Mouse (Mus musculus): ENCODE results near the gene Arrdc1. TPM values are rescaled to one million over a fixed set of nuclear protein-coding genes. Genes with fewer than 3 reads are reported as not detected.
"Not testable (repeated sequence)": the region's sequence is repeated elsewhere in the genome, so short reads cannot be mapped to it uniquely, and the experiment has no call there.

The Arrdc1 gene
- polyA plus RNA-seq, 1 experiment from 2014 or later = 43.9 TPM

DNA sequence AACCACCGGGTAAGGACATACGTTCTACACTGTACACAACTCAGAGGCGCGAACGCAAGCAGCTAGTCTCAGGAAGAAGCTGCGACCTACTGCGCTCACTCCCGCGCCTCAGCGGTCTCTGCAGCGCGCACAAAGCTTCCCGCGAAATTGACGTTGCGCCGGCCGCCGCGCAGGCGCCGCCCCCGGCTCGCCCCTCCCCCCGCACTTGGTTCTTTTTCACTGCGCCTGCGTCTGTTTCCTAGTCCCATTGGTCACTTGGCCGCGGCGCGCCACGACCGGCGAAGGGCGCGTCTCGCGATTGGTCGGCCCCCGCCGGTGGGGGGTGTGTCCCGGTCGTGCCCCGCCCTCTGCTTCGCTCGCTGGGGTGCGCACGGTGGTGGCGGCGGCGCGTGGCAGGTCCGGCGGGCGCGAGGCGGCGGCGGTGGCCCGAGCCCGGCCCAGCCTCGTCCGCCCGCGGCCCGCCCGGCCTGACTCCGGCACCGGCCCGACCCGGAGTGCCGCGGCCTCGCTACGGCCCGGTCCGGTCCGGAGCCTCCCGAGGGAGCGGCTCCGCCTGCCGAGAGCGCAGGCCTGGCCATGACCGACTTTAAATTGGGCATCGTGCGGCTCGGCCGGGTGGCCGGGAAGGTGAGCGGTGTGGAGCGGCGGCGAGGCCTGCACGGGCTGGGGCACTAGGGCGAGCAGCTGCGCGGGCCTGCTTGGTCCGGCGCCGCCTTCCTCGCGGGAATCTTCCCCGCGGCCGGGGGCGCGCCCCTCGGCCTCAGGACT is 14.6 kb upstream of the Arrdc1 start, which contains the start of gene Zmynd19:
Zmynd19 (plus strand) TSS at position 372 of the 768 bp plus-strand sequence.
- peak within 1 kb of the TSS; percentile 72 for H3K27ac ChIP-seq (replicated peaks)
- H3K27me3 ChIP-seq (replicated peaks) = no peaks in the 10 kb centered on the region
- peaks cover 29% of the 10 kb centered on the region for H3K36me3 ChIP-seq
- ATAC-seq (ENCODE audit: low FRiP score) = peak; percentile 98
- under 1% methylated on average over 79 of the region's 108 CpGs for WGBS
- H3K9ac ChIP-seq (replicated peaks) = peak within 1 kb of the TSS; percentile 85
- H3K4me3 ChIP-seq (replicated peaks) = peak within 1 kb of the TSS; percentile 66
- peaks cover 22% of the 10 kb centered on the region for H3K4me1 ChIP-seq
- peak within 1 kb of the TSS; percentile 91 for H3K4me2 ChIP-seq
- H3K9me3 ChIP-seq (replicated peaks) = no peaks in the 10 kb centered on the region

DNA sequence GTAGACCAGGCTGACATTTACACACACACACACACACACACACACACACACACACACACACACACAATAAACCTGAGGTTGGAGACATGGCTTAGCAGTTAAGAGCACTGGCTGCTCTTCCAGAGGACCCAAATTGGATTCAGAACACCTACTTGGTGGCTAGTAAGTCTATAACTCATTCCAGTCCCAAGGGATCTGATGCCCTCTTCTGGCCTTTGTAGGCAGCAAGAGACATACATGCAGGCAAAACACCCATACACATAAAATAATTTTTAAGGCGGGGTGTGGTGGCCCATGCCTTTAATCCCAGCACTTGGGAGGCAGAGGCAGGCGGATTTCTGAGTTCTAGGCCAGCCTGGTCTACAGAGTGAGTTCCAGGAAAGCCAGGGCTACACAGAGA is 9.3 kb upstream of the Arrdc1 start:
- not testable (repeated sequence) for H3K4me2 ChIP-seq; H3K27ac ChIP-seq (replicated peaks); H3K36me3 ChIP-seq; ATAC-seq (ENCODE audit: low FRiP score); H3K4me1 ChIP-seq; H3K4me3 ChIP-seq (replicated peaks); H3K9me3 ChIP-seq (replicated peaks); H3K9ac ChIP-seq (replicated peaks); H3K27me3 ChIP-seq (replicated peaks)
- 63% methylated on average over 2 of the region's 2 CpGs for WGBS

DNA sequence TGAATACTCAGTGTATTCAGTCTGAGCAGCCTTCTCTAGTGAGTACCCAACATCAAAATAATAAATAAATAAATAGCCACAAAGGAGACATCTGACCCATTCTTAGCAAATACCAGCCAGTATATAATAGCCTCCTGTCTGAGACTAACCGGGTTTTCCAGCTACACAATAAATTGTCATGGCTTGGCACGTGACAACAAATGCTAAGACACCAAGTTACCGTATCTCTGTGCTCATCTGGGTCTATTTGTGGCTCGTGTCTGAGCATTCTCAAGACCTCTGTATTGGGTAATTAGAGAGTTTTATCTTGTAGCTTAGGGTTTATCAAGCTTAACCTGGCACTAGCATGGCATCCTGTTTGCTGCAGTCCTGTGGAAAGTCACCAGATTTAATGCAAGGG is 7.0 kb upstream of the Arrdc1 start:
- Histone ChIP-seq H3K4me1 (no peaks in the 10 kb centered on the region), H3K27me3 (replicated peaks) (0 out of 2 replicates have a peak, but pooled peaks cover 4% of the 10 kb centered on the region), H3K36me3 (no peaks in the 10 kb centered on the region), H3K4me3 (replicated peaks) (no peak overlapping the region), H3K27ac (replicated peaks) (no peak overlapping the region), H3K4me2 (no peak overlapping the region), H3K9me3 (replicated peaks) (no peaks in the 10 kb centered on the region), H3K9ac (replicated peaks) (no peak overlapping the region)
- WGBS = 55% methylated on average over 4 of the region's 4 CpGs
- ATAC-seq (ENCODE audit: low FRiP score) = no peak

DNA sequence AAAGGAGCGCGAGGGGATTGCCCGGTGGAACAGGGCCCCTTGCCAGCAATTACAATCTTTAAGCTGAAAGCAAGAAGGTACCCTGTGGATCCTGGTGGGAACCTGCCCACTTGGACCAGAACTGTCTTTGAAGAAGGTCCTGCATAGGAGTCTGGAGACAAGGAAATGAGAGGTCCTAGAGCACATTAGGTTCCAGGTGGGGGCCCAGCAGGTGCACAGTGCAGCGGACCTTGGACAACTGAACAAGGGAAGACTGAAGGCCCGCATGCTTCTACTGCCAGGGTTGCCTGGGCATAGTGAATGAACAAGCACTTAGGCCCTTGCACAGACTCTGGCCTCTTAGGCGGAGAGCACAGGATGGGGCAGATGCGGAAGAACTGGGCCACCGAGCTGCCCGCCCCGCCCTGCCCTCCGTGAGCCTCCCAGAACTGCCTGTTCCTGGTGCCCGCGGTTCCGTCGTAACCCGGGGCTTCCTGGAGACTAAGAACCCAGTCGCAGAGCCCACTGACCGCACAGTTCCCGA is 550 bp downstream of the Arrdc1 start:
- H3K4me3 ChIP-seq (replicated peaks) = peak overlapping the region; percentile 72
- no peaks in the 10 kb centered on the region for H3K36me3 ChIP-seq
- 5% methylated on average over 19 of the region's 19 CpGs for WGBS
- H3K27me3 ChIP-seq (replicated peaks) = 0 out of 2 replicates have a peak, but pooled peaks cover 4% of the 10 kb centered on the region
- H3K4me1 ChIP-seq = peaks cover 26% of the 10 kb centered on the region
- H3K9me3 ChIP-seq (replicated peaks) = no peaks in the 10 kb centered on the region
- ATAC-seq (ENCODE audit: low FRiP score) = peak; percentile 56
- H3K4me2 ChIP-seq = peak overlapping the region; percentile 94
- H3K27ac ChIP-seq (replicated peaks) = peak overlapping the region; percentile 71
- peak overlapping the region; percentile 75 for H3K9ac ChIP-seq (replicated peaks)

DNA sequence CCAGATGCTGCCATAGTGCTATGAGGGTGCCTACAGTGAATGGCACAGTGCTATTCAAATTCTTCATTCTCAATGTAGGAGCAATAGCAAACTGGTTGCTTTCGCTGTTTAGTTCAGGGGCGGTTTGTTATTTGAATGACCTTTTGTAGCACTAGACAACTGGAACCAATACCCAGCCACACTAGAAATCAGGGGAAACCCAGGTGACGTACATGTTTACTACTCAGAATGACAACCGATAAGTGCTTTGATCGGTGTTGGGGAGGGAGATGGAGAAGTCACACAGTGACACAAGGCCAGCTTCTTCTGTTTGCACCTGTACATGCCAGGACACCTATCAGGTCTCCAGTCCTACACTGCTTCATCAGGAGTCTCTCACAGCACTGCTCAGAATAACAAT is 5.5 kb downstream of the Arrdc1 start:
- H3K9me3 ChIP-seq (replicated peaks) = no peaks in the 10 kb centered on the region
- H3K36me3 ChIP-seq = peaks cover 10% of the 10 kb centered on the region
- H3K4me1 ChIP-seq = peaks cover 16% of the 10 kb centered on the region
- H3K9ac ChIP-seq (replicated peaks) = no peak overlapping the region
- WGBS = 91% methylated on average over 5 of the region's 5 CpGs
- no peak for ATAC-seq (ENCODE audit: low FRiP score)
- H3K4me2 ChIP-seq = no peak overlapping the region
- no peak overlapping the region for H3K4me3 ChIP-seq (replicated peaks)
- no peak overlapping the region for H3K27ac ChIP-seq (replicated peaks)
- H3K27me3 ChIP-seq (replicated peaks) = no peaks in the 10 kb centered on the region

DNA sequence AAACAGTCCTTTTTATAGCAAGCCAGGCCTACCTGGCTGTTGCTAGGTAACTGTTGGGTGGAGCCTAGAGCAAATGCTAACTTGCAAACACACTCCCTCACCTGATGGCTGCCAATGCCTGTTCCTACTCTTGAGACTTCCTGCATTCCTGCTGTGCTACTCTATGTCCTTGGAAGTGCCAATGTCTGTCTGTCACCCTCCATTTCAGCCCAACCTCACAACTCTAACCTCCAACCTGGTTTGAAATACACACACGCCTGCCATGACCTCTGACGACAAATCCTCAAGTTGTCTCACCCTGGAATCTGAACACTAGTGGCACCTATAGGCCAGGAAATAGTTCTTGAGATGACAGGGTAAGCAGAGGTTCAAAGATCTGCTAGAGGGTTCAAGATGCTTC is 5.9 kb downstream of the Arrdc1 start:
- H3K9me3 ChIP-seq (replicated peaks) = no peaks in the 10 kb centered on the region
- no peak overlapping the region for H3K27ac ChIP-seq (replicated peaks)
- peaks cover 11% of the 10 kb centered on the region for H3K4me1 ChIP-seq
- no peak overlapping the region for H3K4me2 ChIP-seq
- H3K36me3 ChIP-seq = peaks cover 10% of the 10 kb centered on the region
- H3K9ac ChIP-seq (replicated peaks) = no peak overlapping the region
- H3K27me3 ChIP-seq (replicated peaks) = no peaks in the 10 kb centered on the region
- no peak for ATAC-seq (ENCODE audit: low FRiP score)
- H3K4me3 ChIP-seq (replicated peaks) = no peak overlapping the region
- 73% methylated on average over 2 of the region's 2 CpGs for whole genome bisulfite sequencing

DNA sequence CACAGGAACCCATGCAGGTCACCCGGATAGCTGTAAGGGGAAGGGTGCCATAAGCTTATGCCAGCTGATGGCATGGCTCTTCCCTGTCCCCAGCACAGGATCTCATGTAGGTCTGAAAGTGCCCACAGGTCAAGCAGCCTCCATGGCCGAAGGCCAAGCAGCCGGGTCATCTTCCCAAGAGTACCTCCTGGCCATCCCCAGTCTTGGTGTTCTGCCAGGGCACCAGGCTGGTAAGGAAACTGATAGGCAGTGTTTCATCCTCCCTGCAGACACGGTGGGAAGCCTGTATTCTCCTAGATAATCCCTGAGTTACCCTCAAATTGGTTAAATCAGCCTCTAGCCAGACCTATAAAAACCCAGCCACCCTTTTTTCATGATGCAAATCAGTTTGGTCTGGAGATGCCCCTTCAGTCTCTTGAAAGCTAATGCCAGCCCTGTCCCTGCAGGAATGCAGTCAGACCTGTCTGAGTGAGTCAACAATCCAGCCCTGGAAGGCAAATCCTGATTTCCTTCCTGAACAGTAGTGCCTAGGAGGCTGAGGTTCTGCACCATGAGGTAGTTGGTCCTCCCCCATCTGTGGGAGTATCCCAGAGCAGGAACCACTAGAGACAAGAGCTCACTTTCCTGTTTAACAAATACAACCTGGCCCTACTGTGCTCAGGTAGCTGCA is 7.1 kb downstream of the Arrdc1 start:
- Histone ChIP-seq H3K27ac (replicated peaks) (no peak overlapping the region), H3K4me3 (replicated peaks) (no peak overlapping the region), H3K4me2 (no peak overlapping the region), H3K36me3 (peaks cover 10% of the 10 kb centered on the region), H3K9me3 (replicated peaks) (no peaks in the 10 kb centered on the region), H3K4me1 (no peaks in the 10 kb centered on the region), H3K27me3 (replicated peaks) (no peaks in the 10 kb centered on the region), H3K9ac (replicated peaks) (no peak overlapping the region)
- ATAC-seq (ENCODE audit: low FRiP score) = no peak
- 78% methylated on average over 4 of the region's 4 CpGs for WGBS

DNA sequence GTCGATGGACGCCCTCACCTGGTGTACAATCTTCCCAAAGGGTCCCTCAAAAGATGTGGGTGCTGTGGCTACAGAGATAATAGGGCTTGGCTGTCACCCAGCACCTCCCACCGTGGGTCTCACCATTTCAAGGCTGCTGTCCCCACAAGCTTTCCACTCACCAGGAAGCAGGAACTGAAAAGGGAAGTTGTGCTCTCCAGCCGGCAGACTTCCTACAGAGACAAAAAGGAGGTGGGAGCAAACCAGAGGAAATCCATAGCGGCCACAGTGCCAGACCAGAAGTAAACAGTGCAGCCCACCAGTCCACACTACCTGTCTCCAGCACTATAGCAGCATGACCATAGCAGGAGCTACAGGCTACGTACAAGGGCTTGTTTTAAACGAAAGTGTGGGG is 8.1 kb downstream of the Arrdc1 start:
- ATAC-seq (ENCODE audit: low FRiP score) = no peak
- 74% methylated on average over 7 of the region's 7 CpGs for WGBS
- no peak overlapping the region for H3K27ac ChIP-seq (replicated peaks)

DNA sequence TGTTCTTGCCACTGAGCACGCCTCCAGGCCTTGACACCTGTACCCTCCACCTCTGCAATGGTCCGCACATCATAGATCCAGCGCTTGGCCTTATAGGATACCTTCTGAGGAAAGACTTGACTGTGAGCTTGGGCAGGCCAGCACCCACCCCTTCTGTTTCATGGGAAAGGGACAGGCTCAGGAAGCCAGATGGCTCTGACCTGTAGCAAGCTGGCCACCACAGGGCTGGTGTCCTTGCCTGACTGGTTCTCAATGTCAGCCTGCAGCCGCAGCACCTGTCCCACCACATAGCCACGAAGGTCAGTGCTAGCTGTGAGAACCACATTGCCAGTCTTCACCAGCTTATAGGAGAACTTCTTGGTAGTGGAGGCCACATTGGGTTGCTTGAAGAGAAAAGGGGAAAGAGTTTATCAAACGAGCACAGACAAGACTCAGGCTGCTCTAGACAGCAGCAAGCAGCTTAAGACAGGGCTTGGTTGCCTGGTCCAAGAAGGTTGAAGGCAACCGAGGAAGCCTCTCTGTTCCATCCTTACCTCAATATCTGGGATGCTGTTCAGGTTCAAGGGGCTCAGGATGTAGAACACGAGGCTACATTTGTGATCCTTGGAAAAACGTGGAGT is 8.6 kb downstream of the Arrdc1 start:
- Histone ChIP-seq H3K4me3 (replicated peaks) (no peak overlapping the region), H3K27ac (replicated peaks) (no peak overlapping the region), H3K9me3 (replicated peaks) (no peaks in the 10 kb centered on the region), H3K9ac (replicated peaks) (no peak overlapping the region), H3K36me3 (peaks cover 10% of the 10 kb centered on the region), H3K4me2 (no peak overlapping the region), H3K27me3 (replicated peaks) (no peaks in the 10 kb centered on the region), H3K4me1 (no peaks in the 10 kb centered on the region)
- 89% methylated on average over 9 of the region's 9 CpGs for WGBS
- no peak for ATAC-seq (ENCODE audit: low FRiP score)

More for the DNA sequence above, 8.1 kb downstream of the Arrdc1 start:
- Histone ChIP-seq H3K9ac (replicated peaks) (no peak overlapping the region), H3K27me3 (replicated peaks) (no peaks in the 10 kb centered on the region), H3K4me2 (no peak overlapping the region), H3K9me3 (replicated peaks) (no peaks in the 10 kb centered on the region), H3K36me3 (peaks cover 10% of the 10 kb centered on the region), H3K4me3 (replicated peaks) (no peak overlapping the region), H3K4me1 (no peaks in the 10 kb centered on the region)

DNA sequence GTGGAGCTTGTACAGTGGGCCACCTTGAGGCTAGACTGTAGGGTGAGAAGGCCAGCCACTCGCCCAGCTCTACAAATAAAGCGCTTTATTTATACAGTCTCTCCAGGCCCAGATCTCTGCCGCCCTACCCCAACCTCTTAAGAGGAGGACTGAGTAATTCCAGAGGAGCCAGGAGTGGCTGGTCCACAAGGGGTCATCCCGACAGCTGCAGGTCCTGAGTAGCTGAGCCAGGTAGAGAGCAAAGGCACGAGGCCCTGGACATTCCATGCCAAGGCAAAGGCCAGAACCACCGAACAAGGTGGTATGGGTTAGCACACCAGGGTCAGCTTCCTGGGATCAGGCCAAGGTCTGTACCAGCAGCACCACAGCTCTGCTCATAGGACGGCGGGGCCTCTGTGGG is 9.8 kb downstream of the Arrdc1 start:
- Histone ChIP-seq H3K4me1 (no peaks in the 10 kb centered on the region; the same call in 1 of the 2 replicates), H3K4me3 (replicated peaks) (no peak overlapping the region), H3K27ac (replicated peaks) (no peak overlapping the region), H3K4me2 (no peak overlapping the region), H3K36me3 (peaks cover 10% of the 10 kb centered on the region), H3K27me3 (replicated peaks) (no peaks in the 10 kb centered on the region), H3K9ac (replicated peaks) (no peak overlapping the region), H3K9me3 (replicated peaks) (no peaks in the 10 kb centered on the region)
- WGBS = 90% methylated on average over 8 of the region's 8 CpGs
- ATAC-seq (ENCODE audit: low FRiP score) = no peak

DNA sequence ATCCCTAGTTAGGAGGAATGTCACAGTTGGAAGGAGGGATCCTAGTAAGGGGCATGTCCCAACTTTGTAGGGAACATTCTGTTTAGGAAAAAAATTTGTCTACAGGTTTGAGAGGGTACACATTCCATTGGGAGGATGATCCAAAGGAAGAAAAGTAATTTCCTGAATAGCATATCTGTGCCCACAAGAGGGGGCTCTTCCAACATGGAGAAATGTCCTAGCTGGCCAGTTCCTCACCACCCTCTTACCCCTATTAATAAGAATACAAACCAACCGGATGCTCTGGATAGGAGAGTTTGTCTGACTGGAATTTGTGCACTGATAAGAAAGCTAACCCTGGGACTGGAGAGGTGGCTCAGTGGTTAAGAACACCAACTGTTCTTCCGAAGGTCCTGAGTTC is 11.5 kb downstream of the Arrdc1 start:
- H3K9ac ChIP-seq (replicated peaks) = no peak overlapping the region
- H3K27me3 ChIP-seq (replicated peaks) = no peaks in the 10 kb centered on the region
- peaks cover 4% of the 10 kb centered on the region; the same call in 1 of the 2 replicates for H3K4me1 ChIP-seq
- no peaks in the 10 kb centered on the region for H3K9me3 ChIP-seq (replicated peaks)
- ATAC-seq (ENCODE audit: low FRiP score) = no peak
- peaks cover 10% of the 10 kb centered on the region for H3K36me3 ChIP-seq
- H3K27ac ChIP-seq (replicated peaks) = no peak overlapping the region
- WGBS = 57% methylated on average over 2 of the region's 2 CpGs
- H3K4me3 ChIP-seq (replicated peaks) = no peak overlapping the region
- H3K4me2 ChIP-seq = no peak overlapping the region

Measured in neural tube, embryonic 15.5 days (tissue).